In the genomic region with DNA sequence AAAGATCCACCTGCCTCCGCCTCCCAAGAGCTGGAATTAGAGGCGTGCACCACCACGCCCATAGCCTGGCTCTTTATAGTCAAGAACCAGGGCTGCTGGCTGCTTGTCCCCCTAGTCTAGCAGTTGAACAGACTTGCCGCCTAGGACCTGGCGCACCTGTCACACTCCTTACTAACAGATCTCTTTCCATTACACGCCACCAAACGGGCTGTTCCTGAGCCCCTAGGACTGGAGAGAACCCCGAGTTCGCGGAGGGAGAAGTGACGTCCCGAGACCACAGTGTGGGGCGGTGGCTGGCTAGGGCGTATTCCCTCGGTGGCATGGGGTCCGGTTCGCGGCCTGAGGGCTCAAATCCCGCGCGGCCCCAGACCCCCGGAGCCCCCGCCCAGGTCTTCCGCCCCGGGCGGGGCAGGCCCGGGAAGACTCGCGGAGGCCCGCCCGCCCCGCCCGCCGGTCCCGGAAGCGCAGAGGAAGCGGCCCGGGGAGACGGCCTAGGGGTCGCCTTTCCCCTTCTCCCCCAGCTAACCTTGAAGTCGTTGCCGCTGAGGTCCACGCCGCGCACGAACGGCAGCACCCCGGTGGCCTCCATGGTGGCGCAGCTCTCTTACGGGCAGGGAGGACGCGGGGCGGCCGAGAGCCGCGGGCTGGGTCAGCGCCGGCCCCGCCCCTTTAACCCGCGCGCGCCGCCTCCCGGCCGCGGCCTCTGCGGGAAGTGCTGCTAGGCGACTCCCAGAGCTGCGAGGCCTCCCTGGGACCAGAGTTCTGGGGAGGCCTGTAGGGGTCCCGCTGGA, we compare ENCODE assay signal across 8 mouse cellular contexts. TPM values are rescaled to one million over a fixed set of nuclear protein-coding genes. Genes with fewer than 3 reads are reported as not detected.
DNase-seq lines count a peak whose midpoint lies in the region; ATAC-seq lines count a peak whose summit lies in the region.

A gene (minus strand): TSS at position 663 of the 791 bp plus-strand sequence.

- peak within 1 kb of the TSS; percentile 88 for H3K9ac ChIP-seq in hindbrain, embryonic 13.5 days

- peak within 1 kb of the TSS; percentile 71 for H3K4me3 ChIP-seq in hindbrain, embryonic 13.5 days

- peaks cover 48% of the 10 kb centered on the region for H3K36me3 ChIP-seq in hindbrain, embryonic 13.5 days

- DNase-seq in R1 (ENCODE audit: low read depth, low spot score) = peak; percentile 77
- peak; percentile 84 to 86 for DNase-seq in cerebellum, postnatal 14 days
- peak; percentile 41 to 53 for DNase-seq in frontal cortex, postnatal 25 days (ENCODE audit: low spot score in 2 of 2)
- DNase-seq in left cerebral cortex, adult 11 months (ENCODE audit: low spot score) = peak; percentile 52
- peak; percentile 91 for DNase-seq in lung, postnatal 4 days
- peak; percentile 65 for DNase-seq in retina, postnatal 7 days (ENCODE audit: low read depth, low spot score)
- peak; percentile 78 for DNase-seq in urinary bladder, adult 2 months (ENCODE audit: low spot score)

- H3K27ac ChIP-seq in hindbrain, embryonic 13.5 days = peak within 1 kb of the TSS; percentile 88

- H3K4me1 ChIP-seq in hindbrain, embryonic 13.5 days (replicated peaks) = peaks cover 35% of the 10 kb centered on the region

- H3K4me2 ChIP-seq in hindbrain, embryonic 13.5 days = peak within 1 kb of the TSS; percentile 56

- H3K9me3 ChIP-seq in hindbrain, embryonic 13.5 days = no peaks in the 10 kb centered on the region

- no peaks in the 10 kb centered on the region for H3K27me3 ChIP-seq in hindbrain, embryonic 13.5 days

- WGBS in hindbrain, embryonic 13.5 days = under 1% methylated on average over 67 of the region's 71 CpGs

- ATAC-seq in hindbrain, embryonic 13.5 days (ENCODE audit: low FRiP score) = peak; percentile 71

RNA-seq across cellular contexts. Expression of the gene that starts here (rescaled TPM):
- polyA plus RNA-seq in hindbrain, embryonic 13.5 days (2015; fragmentation: Nextera tagmentation; extraction: Ambion mirVana) = 64.7 and 68.2 TPM in 2 replicates
- 175 and 179 TPM in 2 replicates for polyA plus RNA-seq in urinary bladder, adult 2 months (2012; rRNA removed)

Comparison
In these comparisons a context has a peak if more than half of its experiments do, and no peak if none do; other contexts are left out.
1. Peak in every context shown above with its lines: DNase-seq, ATAC-seq, H3K4me3 ChIP-seq and H3K27ac ChIP-seq.